14 mouse cellular contexts compared by ENCODE assay signal in the genomic region with DNA sequence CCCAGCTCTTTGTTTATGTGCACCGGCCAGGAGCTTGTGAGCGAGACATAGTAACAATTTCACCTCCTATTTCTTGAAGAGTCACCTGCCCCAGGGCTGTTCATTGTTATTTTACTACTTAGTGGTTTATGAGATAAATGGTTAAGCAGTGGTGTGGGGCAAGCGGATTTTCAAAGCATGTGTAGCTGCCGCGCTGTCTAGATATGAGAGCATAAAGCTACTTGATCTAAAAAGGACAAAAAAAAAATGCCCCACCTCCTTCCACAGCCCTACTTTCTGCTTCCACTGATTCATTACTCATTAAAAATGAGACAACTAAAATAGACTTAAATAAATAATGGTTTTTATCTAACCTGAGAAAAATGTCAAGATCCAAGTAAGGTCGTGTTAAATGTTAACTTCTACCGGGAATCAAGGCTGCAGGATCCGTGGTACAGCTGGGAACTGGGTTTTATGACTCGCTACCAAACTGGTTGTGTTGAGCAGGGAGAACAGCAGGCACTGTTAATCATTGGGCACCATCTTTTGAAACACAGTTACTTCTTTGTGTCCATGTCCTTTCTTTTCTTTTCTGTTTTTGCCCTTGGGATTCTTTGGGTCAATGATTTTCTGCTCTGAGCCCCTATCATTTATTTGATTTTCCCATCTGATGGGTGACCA. TPM values are rescaled to one million over a fixed set of nuclear protein-coding genes. Genes with fewer than 3 reads are reported as not detected.
A peak's percentile ranks its signal among the peaks of the same experiment; 100 is the strongest.
DNase-seq lines count a peak whose midpoint lies in the region; TF ChIP-seq lines count a peak whose summit lies in the region.
"Had no signal": no experiment of that assay in that cellular context is flagged by ENCODE, and none has a peak within 500 bp of the region (broad histone marks: within the 10 kb centered on the region; RNA-seq: fewer than 3 reads in every experiment).

No protein-coding gene starts in this region.

- no peaks in the 10 kb centered on the region for H3K36me3 ChIP-seq in myocyte (ENCODE audit: control insufficient read depth, insufficient read depth)
- H3K36me3 ChIP-seq: embryonic facial prominence, embryonic 12.5 days; liver, embryonic 13.5 days had no signal

- no peak for TF ChIP-seq POLR2A in myocyte (IDR thresholded peaks at IDR 0.05; ENCODE audit: insufficient read length, low read depth)

- no peak overlapping the region for H3ac ChIP-seq in myocyte (ENCODE audit: control insufficient read depth, insufficient read length)

- peak; percentile 46 for DNase-seq in Muller cell, postnatal 12 days (ENCODE audit: inconsistent ontology term)
- DNase-seq in embryo, embryonic 10 days (ENCODE audit: low spot score) = peak; percentile 40
- DNase-seq in kidney, adult 8-10 months = peak; percentile 35 to 55
- no peak for DNase-seq in adrenal gland, adult 2 months
- DNase-seq in right cerebral cortex, adult 18-20 months = no peak
- DNase-seq in urinary bladder, postnatal 14 days (ENCODE audit: low spot score) = no peak
- DNase-seq: cerebellum, adult 18-20 months; gastrocnemius, postnatal 36 days; liver, embryonic 13.5 days; right cerebral cortex, postnatal 25 days had no signal

- H3K27me3 ChIP-seq in myocyte (ENCODE audit: control insufficient read depth, insufficient read depth, insufficient read length) = no peaks in the 10 kb centered on the region
- H3K27me3 ChIP-seq: embryonic facial prominence, embryonic 12.5 days; liver, embryonic 13.5 days had no signal

- no peak overlapping the region for H3K4me3 ChIP-seq in myocyte
- H3K4me3 ChIP-seq: embryonic facial prominence, embryonic 12.5 days; left cerebral cortex, adult 2 months; liver, embryonic 13.5 days; megakaryocyte, embryonic 14.5 days had no signal

- no peaks in the 10 kb centered on the region for H3K79me2 ChIP-seq in myocyte (ENCODE audit: control insufficient read depth, insufficient read depth)

- peak overlapping the region; percentile 50 for H3K4me2 ChIP-seq in myocyte (ENCODE audit: low read depth)
- H3K4me2 ChIP-seq: embryonic facial prominence, embryonic 12.5 days; liver, embryonic 13.5 days had no signal

TF ChIP-seq in myocyte, 11 proteins besides CTCF, POLR2A, EP300 and RAD21:
- no peak for TF ChIP-seq TCF3 (IDR thresholded peaks at IDR 0.05; ENCODE audit: insufficient read length, low read depth)
- no peak for TF ChIP-seq CEBPB (IDR thresholded peaks at IDR 0.05; ENCODE audit: insufficient read depth, poor library complexity, severe bottlenecking)
- no peak for TF ChIP-seq TCF12 (IDR thresholded peaks at IDR 0.05; ENCODE audit: insufficient read depth, poor library complexity, severe bottlenecking)
- no peak for TF ChIP-seq MYOD1 (IDR thresholded peaks at IDR 0.05; ENCODE audit: control insufficient read depth in 1 of 3, insufficient read length in 2 of 3, low read depth in 2 of 3)
- TF ChIP-seq SRF (IDR thresholded peaks at IDR 0.05; ENCODE audit: control insufficient read depth, insufficient read length, low read depth) = no peak
- no peak for TF ChIP-seq MAX (IDR thresholded peaks at IDR 0.05; ENCODE audit: low read depth)
- no peak for TF ChIP-seq POLR2AphosphoS2 (IDR thresholded peaks at IDR 0.05; ENCODE audit: insufficient read length, low read depth)
- no peak for TF ChIP-seq MYOG (IDR thresholded peaks at IDR 0.05; ENCODE audit: control insufficient read depth in 1 of 3, insufficient read depth in 1 of 3, insufficient read length in 2 of 3, low read depth in 2 of 3)
- TF ChIP-seq REST (IDR thresholded peaks at IDR 0.05; ENCODE audit: insufficient read depth, insufficient read length) = no peak
- TF ChIP-seq USF1 (IDR thresholded peaks at IDR 0.05; ENCODE audit: low read depth) = no peak
- TF ChIP-seq E2F4 (IDR thresholded peaks at IDR 0.05; ENCODE audit: insufficient read depth) = no peak

RNA-seq across cellular contexts. Expression of a gene that starts 35.5 kb away (rescaled TPM):
- polyA plus RNA-seq in myocyte (2012; fragmentation: generic; extraction: Trizol) = 634 TPM
- total RNA-seq in adrenal gland, adult 2 months (2021) = 100 to 1,000 TPM; 175 to 300 TPM
- polyA plus RNA-seq in adrenal gland, adult 2 months (2012; rRNA removed) = 12.6 and 26.8 TPM in 2 replicates

RNA-seq across cellular contexts. Expression of a gene that starts 59.8 kb away (rescaled TPM):
- polyA plus RNA-seq in myocyte (2012; fragmentation: generic; extraction: Trizol) = 6.3 TPM
- 10 to 100 TPM; 33.0 to 44.4 TPM for total RNA-seq in adrenal gland, adult 2 months (2021)
- 21.9 and 33.1 TPM in 2 replicates for polyA plus RNA-seq in adrenal gland, adult 2 months (2012; rRNA removed)

Comparison
In these comparisons a context has a peak if more than half of its experiments do, and no peak if none do; other contexts are left out.
1. DNase-seq: peak in Muller cell, postnatal 12 days (single experiment), embryo, embryonic 10 days (single experiment) and kidney, adult 8-10 months (2 of 2); none in adrenal gland, adult 2 months (single experiment), right cerebral cortex, adult 18-20 months (single experiment) and urinary bladder, postnatal 14 days (single experiment).
2. RNA of a gene that starts 35.5 kb away (polyA plus RNA-seq): 634 TPM in myocyte (single experiment); 12.6 to 26.8 TPM in adrenal gland, adult 2 months; every median in the first group is over 10 times any median in the second.